Mouse (Mus musculus): ENCODE data around the gene Fgf11.

Fgf11 gene

GRCm38 (mm10) chr11:69784793-69785272 is 16.8 kb downstream of the Fgf11 start:
- DNase-seq (ENCODE audit: low spot score) = no peak

- no peak for DNase-seq (ENCODE audit: low spot score)
Measured at GRCm38 (mm10) chr11:69781828-69782227, 19.8 kb downstream of the Fgf11 start.

GRCm38 (mm10) chr11:69778985-69779384 is 22.7 kb downstream of the Fgf11 start:
- no peak for DNase-seq (ENCODE audit: low spot score)

GRCm38 (mm10) chr11:69778258-69778982 is 23.2 kb downstream of the Fgf11 start:
- no peak for DNase-seq (ENCODE audit: low spot score)

- no peak for DNase-seq (ENCODE audit: low spot score)
Measured at GRCm38 (mm10) chr11:69777504-69778257, 24.0 kb downstream of the Fgf11 start.

GRCm38 (mm10) chr11:69776488-69776887 is 25.2 kb downstream of the Fgf11 start:
- no peak for DNase-seq (ENCODE audit: low spot score)

- DNase-seq (ENCODE audit: low spot score) = no peak
Measured at GRCm38 (mm10) chr11:69775716-69776115, 25.9 kb downstream of the Fgf11 start.

- DNase-seq (ENCODE audit: low spot score) = no peak
Measured at GRCm38 (mm10) chr11:69774961-69775360, 26.7 kb downstream of the Fgf11 start.

- no peak for DNase-seq (ENCODE audit: low spot score)
Measured at GRCm38 (mm10) chr11:69767625-69767909, 34.1 kb downstream of the Fgf11 start.

- DNase-seq (ENCODE audit: low spot score) = no peak
Measured at GRCm38 (mm10) chr11:69766872-69767624, 34.6 kb downstream of the Fgf11 start.

- DNase-seq (ENCODE audit: low spot score) = no peak
Measured at GRCm38 (mm10) chr11:69766126-69766609, 35.5 kb downstream of the Fgf11 start.

GRCm38 (mm10) chr11:69765221-69766125 is 36.2 kb downstream of the Fgf11 start, which contains the start of gene Zbtb4:
Gene Zbtb4 (plus strand): TSS chr11:69765912.
- no peak for DNase-seq (ENCODE audit: low spot score)

GRCm38 (mm10) chr11:69763551-69763950 is 38.1 kb downstream of the Fgf11 start:
- no peak for DNase-seq (ENCODE audit: low spot score)

GRCm38 (mm10) chr11:69761868-69762267 is 39.8 kb downstream of the Fgf11 start, which contains the start of gene Slc35g3:
Gene Slc35g3 (minus strand): TSS chr11:69761968.
- no peak for DNase-seq (ENCODE audit: low spot score)

GRCm38 (mm10) chr11:69760901-69761200 is 40.8 kb downstream of the Fgf11 start:
- DNase-seq (ENCODE audit: low spot score) = no peak

- no peak for DNase-seq (ENCODE audit: low spot score)
Measured at GRCm38 (mm10) chr11:69760160-69760900, 41.3 kb downstream of the Fgf11 start.

GRCm38 (mm10) chr11:69758971-69759721 is 42.5 kb downstream of the Fgf11 start:
- DNase-seq (ENCODE audit: low spot score) = peak; percentile 93

- DNase-seq (ENCODE audit: low spot score) = peak; percentile 97
Measured at GRCm38 (mm10) chr11:69758478-69758970, 43.1 kb downstream of the Fgf11 start, which contains the start of gene Polr2a. Gene Polr2a (minus strand): TSS chr11:69758637.

- DNase-seq (ENCODE audit: low spot score) = peak; percentile 94
Measured at GRCm38 (mm10) chr11:69758090-69758456, 43.6 kb downstream of the Fgf11 start.

Measured in adipocyte (in vitro differentiated cells).